ENCODE assay signal across 14 mouse cellular contexts in genomic region chr2:173251133-173251532, GRCm38 (mm10). TPM values are rescaled to one million over a fixed set of nuclear protein-coding genes. Genes with fewer than 3 reads are reported as not detected.
A peak's percentile ranks its signal among the peaks of the same experiment; 100 is the strongest.
DNase-seq lines count a peak whose midpoint lies in the region; ATAC-seq and TF ChIP-seq lines count a peak whose summit lies in the region.
"Had no signal": no experiment of that assay in that cellular context is flagged by ENCODE, and none has a peak within 500 bp of the region (broad histone marks: within the 10 kb centered on the region; RNA-seq: fewer than 3 reads in every experiment).

No protein-coding gene starts in this region.

- H3K4me3 ChIP-seq in heart, embryonic 14.5 days (ENCODE audit: control insufficient read depth in 1 of 2, insufficient read depth in 1 of 2, low read depth in 1 of 2, low read length in 2 of 2), result no peak overlapping the region
- no peak overlapping the region for H3K4me3 ChIP-seq in lung, embryonic 15.5 days
- H3K4me3 ChIP-seq in embryonic facial prominence, embryonic 15.5 days (replicated peaks), result no peak overlapping the region
- no peak overlapping the region for H3K4me3 ChIP-seq in layer of hippocampus, adult 2 months
- H3K4me3 ChIP-seq: erythroblast, embryonic 14.5 days had no signal

- DNase-seq in heart, postnatal 36 days, result no peak
- no peak for DNase-seq in lung, postnatal 4 days
- DNase-seq in kidney, postnatal 14 days, result peak; percentile 65
- no peak for DNase-seq in layer of hippocampus, adult 2 months (ENCODE audit: low spot score in 2 of 2)
- no peak for DNase-seq in layer of hippocampus, postnatal 36 days
- DNase-seq: cerebellum, postnatal 36 days; thymus, adult 2 months had no signal

- peaks cover 80 to 97% of the 10 kb centered on the region in 2 experiments for H3K4me1 ChIP-seq in heart, embryonic 14.5 days (ENCODE audit: control insufficient read depth in 2 of 2, insufficient read depth in 2 of 2, low read length in 2 of 2)
- peaks cover 96% of the 10 kb centered on the region for H3K4me1 ChIP-seq in lung, embryonic 15.5 days
- peaks cover 96% of the 10 kb centered on the region for H3K4me1 ChIP-seq in embryonic facial prominence, embryonic 15.5 days

- H3K9me3 ChIP-seq in heart, embryonic 14.5 days (ENCODE audit: control insufficient read depth, low read length), result no peaks in the 10 kb centered on the region
- H3K9me3 ChIP-seq in lung, embryonic 15.5 days, result no peaks in the 10 kb centered on the region
- no peaks in the 10 kb centered on the region for H3K9me3 ChIP-seq in embryonic facial prominence, embryonic 15.5 days (replicated peaks)

- TF ChIP-seq CTCF in layer of hippocampus, adult 2 months (conservative IDR thresholded peaks at IDR 0.05), result no peak

- H3K27ac ChIP-seq in heart, embryonic 14.5 days (replicated peaks in 1 of 2; ENCODE audit: control insufficient read depth in 1 of 2, insufficient read depth in 1 of 2, low read depth in 2 of 2, low read length in 2 of 2), result peak overlapping the region; percentile 30 to 78; a peak in 3 of 4 replicates
- peak overlapping the region; percentile 66 for H3K27ac ChIP-seq in lung, embryonic 15.5 days
- peak overlapping the region; percentile 48; the same call in 1 of the 2 replicates for H3K27ac ChIP-seq in embryonic facial prominence, embryonic 15.5 days (replicated peaks)
- no peak overlapping the region for H3K27ac ChIP-seq in layer of hippocampus, adult 2 months
- H3K27ac ChIP-seq: macrophage had no signal

- WGBS in heart, embryonic 14.5 days, result 42% methylated on average over 7 of the region's 7 CpGs
- WGBS in lung, embryonic 15.5 days, result 34% methylated on average over 7 of the region's 7 CpGs
- 42% methylated on average over 7 of the region's 7 CpGs for WGBS in embryonic facial prominence, embryonic 15.5 days

- peak overlapping the region; percentile 58; the same call in 1 of the 2 replicates for H3K9ac ChIP-seq in heart, embryonic 14.5 days (ENCODE audit: low read length)
- H3K9ac ChIP-seq in lung, embryonic 15.5 days, result no peak overlapping the region
- H3K9ac ChIP-seq in embryonic facial prominence, embryonic 15.5 days, result no peak overlapping the region

- no peaks in the 10 kb centered on the region for H3K36me3 ChIP-seq in heart, embryonic 14.5 days (ENCODE audit: control insufficient read depth, insufficient read depth, low read length)
- H3K36me3 ChIP-seq in lung, embryonic 15.5 days, result no peaks in the 10 kb centered on the region
- no peaks in the 10 kb centered on the region for H3K36me3 ChIP-seq in embryonic facial prominence, embryonic 15.5 days

- no peak for ATAC-seq in heart, embryonic 14.5 days (ENCODE audit: insufficient number of reproducible peaks, insufficient read depth, low FRiP score, low read depth)
- ATAC-seq in lung, embryonic 15.5 days (ENCODE audit: borderline replicate concordance, extremely low read depth, low FRiP score, low TSS enrichment), result no peak
- ATAC-seq in embryonic facial prominence, embryonic 15.5 days (ENCODE audit: insufficient number of reproducible peaks, low FRiP score, low TSS enrichment, low read depth), result no peak

- intact Hi-C loops in heart, postnatal 36 days (cut with DNase I), result no loop called here

- H3K27me3 ChIP-seq in heart, embryonic 14.5 days (ENCODE audit: control insufficient read depth, insufficient read depth, low read length), result no peaks in the 10 kb centered on the region
- H3K27me3 ChIP-seq in lung, embryonic 15.5 days, result no peaks in the 10 kb centered on the region
- no peaks in the 10 kb centered on the region for H3K27me3 ChIP-seq in embryonic facial prominence, embryonic 15.5 days

- H3K4me2 ChIP-seq in heart, embryonic 14.5 days (ENCODE audit: low read length), result peak overlapping the region; percentile 41; the same call in 1 of the 2 replicates
- H3K4me2 ChIP-seq in lung, embryonic 15.5 days, result no peak overlapping the region
- H3K4me2 ChIP-seq in embryonic facial prominence, embryonic 15.5 days (replicated peaks), result 0 out of 2 replicates have a peak overlapping the region, but pooled peaks have one; percentile 5

RNA-seq across cellular contexts. Expression of gene Pmepa1, which starts 25.2 kb away (rescaled TPM):
- 5.3 and 6.5 TPM in 2 replicates for polyA plus RNA-seq in heart, embryonic 14.5 days (2014; fragmentation: Nextera tagmentation; extraction: Ambion mirVana)
- total RNA-seq in heart, postnatal 36 days (2021), result 10 to 100 TPM; 27.1 to 27.4 TPM
- polyA plus RNA-seq in lung, embryonic 15.5 days (2015; fragmentation: Nextera tagmentation; extraction: Ambion mirVana), result 7.3 and 7.7 TPM in 2 replicates
- 8.7 and 9.0 TPM in 2 replicates for polyA plus RNA-seq in embryonic facial prominence, embryonic 15.5 days (2015; fragmentation: Nextera tagmentation; extraction: Ambion mirVana)
- 10 to 100 TPM; 20.4 to 24.0 TPM for total RNA-seq in layer of hippocampus, adult 2 months (2021)
- 10 to 100 TPM; 20.3 to 23.2 TPM for total RNA-seq in layer of hippocampus, postnatal 36 days (2021)
- total RNA-seq: neutrophil, adult 5-6 weeks had no signal

RNA-seq across cellular contexts. Expression of gene Zbp1, which starts 32.4 kb away (rescaled TPM):
- polyA plus RNA-seq in heart, embryonic 14.5 days (2014; fragmentation: Nextera tagmentation; extraction: Ambion mirVana), result 1.2 TPM in 1 of 2 replicates, not detected in the other
- 1 to 10 TPM in 1 of 2 experiments, under 1 TPM in 1; 0.44 to 1.8 TPM for total RNA-seq in heart, postnatal 36 days (2021)
- 0.43 and 0.95 TPM in 2 replicates for polyA plus RNA-seq in lung, embryonic 15.5 days (2015; fragmentation: Nextera tagmentation; extraction: Ambion mirVana)
- 0.63 and 1.5 TPM in 2 replicates for polyA plus RNA-seq in embryonic facial prominence, embryonic 15.5 days (2015; fragmentation: Nextera tagmentation; extraction: Ambion mirVana)
- under 1 TPM in 1 of 2 experiments, not detected in 1; 0.28 TPM for total RNA-seq in layer of hippocampus, adult 2 months (2021)
- total RNA-seq in layer of hippocampus, postnatal 36 days (2021), result under 1 TPM in 1 of 2 experiments, not detected in 1; 0.35 TPM
- total RNA-seq: left cerebral cortex, postnatal 25 days had no signal
- polyA plus RNA-seq: erythroblast, embryonic 14.5 days had no signal
